Mouse (Mus musculus) olfactory bulb, adult 2 months (tissue): ENCODE results near the gene Olfr1411.

Experiments used
- CTCF ChIP-seq: fragments of 200-500 bp; IDR thresholded peaks from 2 replicates; pipeline ENCODE4 v1.5.1; 2012; ENCODE audit warnings: low read depth, mild to moderate bottlenecking, low read length, moderate library complexity; ENCODE audit not compliant: insufficient read depth
- POLR2A ChIP-seq: fragments of 200-500 bp; IDR thresholded peaks from 2 replicates; pipeline ENCODE4 v1.6.1; 2012; ENCODE audit warnings: mild to moderate bottlenecking, low read depth, low read length, moderate library complexity; ENCODE audit not compliant: insufficient read depth

GRCm38 (mm10) chr1:92640393-92640792 is 46.2 kb downstream of the Olfr1411 start:
- TF ChIP-seq CTCF (no peak), POLR2A (no peak)
